In genomic region chr17:22799707-22800106, GRCm38 (mm10) we compare ENCODE assay signal across 11 mouse cellular contexts.
DNase-seq lines count a peak whose midpoint lies in the region; ATAC-seq and TF ChIP-seq lines count a peak whose summit lies in the region.
"Had no signal": no experiment of that assay in that cellular context is flagged by ENCODE, and none has a peak within 500 bp of the region (broad histone marks: within the 10 kb centered on the region; RNA-seq: fewer than 3 reads in every experiment).

No protein-coding gene starts in this region.

- no peak overlapping the region for H3K4me2 ChIP-seq in forebrain, embryonic 12.5 days
- H3K4me2 ChIP-seq: limb, embryonic 12.5 days; midbrain, embryonic 12.5 days had no signal

- H3K9me3 ChIP-seq in MEL (replicated peaks; ENCODE audit: insufficient read depth, low read length), result no peaks in the 10 kb centered on the region
- H3K9me3 ChIP-seq in forebrain, embryonic 12.5 days, result peaks cover 30% of the 10 kb centered on the region
- H3K9me3 ChIP-seq in heart, embryonic 10.5 days, result no peaks in the 10 kb centered on the region
- H3K9me3 ChIP-seq: limb, embryonic 12.5 days had no signal

- no peak overlapping the region for H3K9ac ChIP-seq in MEL (ENCODE audit: control insufficient read depth, low read depth, low read length, poor library complexity, severe bottlenecking)
- H3K9ac ChIP-seq in forebrain, embryonic 12.5 days, result no peak overlapping the region
- H3K9ac ChIP-seq: limb, embryonic 12.5 days; midbrain, embryonic 12.5 days had no signal

- no peak for TF ChIP-seq EP300 in MEL (IDR thresholded peaks at IDR 0.05; ENCODE audit: low read depth in 1 of 2, low read length in 2 of 2)

- no peak overlapping the region for H3K27ac ChIP-seq in MEL (ENCODE audit: control insufficient read depth, low read depth, low read length)
- no peak overlapping the region for H3K27ac ChIP-seq in forebrain, embryonic 12.5 days
- H3K27ac ChIP-seq in heart, embryonic 10.5 days, result no peak overlapping the region
- H3K27ac ChIP-seq: embryonic facial prominence, embryonic 10.5 days; limb, embryonic 12.5 days; midbrain, embryonic 12.5 days had no signal

- TF ChIP-seq CTCF in MEL (IDR thresholded peaks at IDR 0.05 in 2 of 3, conservative IDR thresholded peaks at IDR 0.05 in 1 of 3; ENCODE audit: control insufficient read depth in 1 of 3, insufficient read depth in 1 of 3, low read depth in 2 of 3, low read length in 3 of 3, poor library complexity in 1 of 3, severe bottlenecking in 1 of 3), result peak in 2 of 3 experiments; percentile 5 to 48; a peak in 2 of 6 replicates

- DNase-seq in layer of hippocampus, adult 11-12 months (ENCODE audit: low spot score), result peak; percentile 4
- no peak for DNase-seq in layer of hippocampus, adult 9-10 months (ENCODE audit: low spot score)
- DNase-seq in CD4-positive, CD25-positive, alpha-beta regulatory T cell, adult 2 months (ENCODE audit: low read depth, low spot score), result peak; percentile 49
- peak; percentile 39 for DNase-seq in MEL (ENCODE audit: low read depth, low spot score)
- DNase-seq in lung, postnatal 14 days, result peak; percentile 23
- DNase-seq in heart, embryonic 10.5 days (ENCODE audit: low spot score), result no peak
- DNase-seq: retina, postnatal 1 day had no signal

- no peak overlapping the region for H3K4me3 ChIP-seq in MEL (ENCODE audit: control insufficient read depth in 1 of 2, insufficient read depth in 1 of 2, low read depth in 2 of 2, low read length in 2 of 2)
- no peak overlapping the region for H3K4me3 ChIP-seq in forebrain, embryonic 12.5 days (replicated peaks)
- H3K4me3 ChIP-seq in heart, embryonic 10.5 days, result no peak overlapping the region
- H3K4me3 ChIP-seq: embryonic facial prominence, embryonic 10.5 days; limb, embryonic 12.5 days; midbrain, embryonic 12.5 days had no signal

- ATAC-seq in forebrain, embryonic 12.5 days (ENCODE audit: low FRiP score), result no peak

- H3K27me3 ChIP-seq in MEL (ENCODE audit: control insufficient read depth in 1 of 2, insufficient read depth in 2 of 2, low read length in 2 of 2), result no peaks in the 10 kb centered on the region
- no peaks in the 10 kb centered on the region for H3K27me3 ChIP-seq in forebrain, embryonic 12.5 days
- no peaks in the 10 kb centered on the region for H3K27me3 ChIP-seq in heart, embryonic 10.5 days (ENCODE audit: insufficient read depth, poor library complexity, severe bottlenecking)
- H3K27me3 ChIP-seq: limb, embryonic 12.5 days; midbrain, embryonic 12.5 days had no signal

- peak; percentile 35 for TF ChIP-seq RAD21 in MEL (IDR thresholded peaks at IDR 0.05; ENCODE audit: low read depth, low read length)

- WGBS in forebrain, embryonic 12.5 days, result 70% methylated on average over 2 of the region's 2 CpGs
- 67% methylated on average over 2 of the region's 2 CpGs for WGBS in heart, embryonic 10.5 days

- TF ChIP-seq POLR2A in MEL (IDR thresholded peaks at IDR 0.05; ENCODE audit: control insufficient read depth in 1 of 2, insufficient read depth in 1 of 2, low read depth in 1 of 2, low read length in 2 of 2, poor library complexity in 1 of 2), result no peak

- H3K36me3 ChIP-seq in MEL (ENCODE audit: control insufficient read depth in 1 of 2, insufficient read depth in 2 of 2, low read length in 2 of 2), result no peaks in the 10 kb centered on the region
- H3K36me3 ChIP-seq in forebrain, embryonic 12.5 days (replicated peaks), result peaks cover 17% of the 10 kb centered on the region
- no peaks in the 10 kb centered on the region for H3K36me3 ChIP-seq in heart, embryonic 10.5 days
- H3K36me3 ChIP-seq: limb, embryonic 12.5 days had no signal

- H3K79me2 ChIP-seq in MEL (ENCODE audit: control insufficient read depth, insufficient read depth, low read length, poor library complexity), result no peaks in the 10 kb centered on the region

- H3K4me1 ChIP-seq in MEL (ENCODE audit: control insufficient read depth in 1 of 2, insufficient read depth in 2 of 2, low read length in 2 of 2), result no peaks in the 10 kb centered on the region
- H3K4me1 ChIP-seq in forebrain, embryonic 12.5 days, result no peaks in the 10 kb centered on the region
- H3K4me1 ChIP-seq in heart, embryonic 10.5 days, result no peaks in the 10 kb centered on the region
- H3K4me1 ChIP-seq: embryonic facial prominence, embryonic 10.5 days; limb, embryonic 12.5 days; midbrain, embryonic 12.5 days had no signal

TF ChIP-seq in MEL, 35 proteins besides CTCF, POLR2A, EP300 and RAD21:
- TF ChIP-seq MYB (IDR thresholded peaks at IDR 0.05; ENCODE audit: low read depth, low read length) (no peak), JUND (IDR thresholded peaks at IDR 0.05; ENCODE audit: low read depth, low read length) (no peak), POLR2AphosphoS2 (IDR thresholded peaks at IDR 0.05; ENCODE audit: low read length) (no peak), GATA1 (IDR thresholded peaks at IDR 0.05; ENCODE audit: low read depth, low read length) (no peak), TCF12 (IDR thresholded peaks at IDR 0.05; ENCODE audit: low read depth, low read length) (no peak), MEF2A (IDR thresholded peaks at IDR 0.05; ENCODE audit: extremely low read depth, insufficient replicate concordance, low read depth, low read length, poor library complexity, severe bottlenecking) (no peak), NELFE (IDR thresholded peaks at IDR 0.05; ENCODE audit: low read depth, low read length) (no peak), ZC3H11A (IDR thresholded peaks at IDR 0.05; ENCODE audit: low read depth, low read length) (peak; percentile 19; the same call in 1 of the 2 replicates), SMC3 (IDR thresholded peaks at IDR 0.05; ENCODE audit: low read depth, low read length) (peak; percentile 71), ZNF384 (IDR thresholded peaks at IDR 0.05; ENCODE audit: low read depth, low read length) (no peak), GABPA (IDR thresholded peaks at IDR 0.05; ENCODE audit: low read depth, low read length) (no peak)

Comparison
In these comparisons a context has a peak if more than half of its experiments do, and no peak if none do; other contexts are left out.
1. DNase-seq: peak in layer of hippocampus, adult 11-12 months (single experiment), CD4-positive, CD25-positive, alpha-beta regulatory T cell, adult 2 months (single experiment), MEL (single experiment) and lung, postnatal 14 days (single experiment); none in layer of hippocampus, adult 9-10 months (single experiment) and heart, embryonic 10.5 days (single experiment).